Mouse (Mus musculus): Measurements from ENCODE around the gene Vmn1r137.
"Not testable (repeated sequence)": the region's sequence is repeated elsewhere in the genome, so short reads cannot be mapped to it uniquely, and the experiment has no call there.

Gene Vmn1r137

DNA sequence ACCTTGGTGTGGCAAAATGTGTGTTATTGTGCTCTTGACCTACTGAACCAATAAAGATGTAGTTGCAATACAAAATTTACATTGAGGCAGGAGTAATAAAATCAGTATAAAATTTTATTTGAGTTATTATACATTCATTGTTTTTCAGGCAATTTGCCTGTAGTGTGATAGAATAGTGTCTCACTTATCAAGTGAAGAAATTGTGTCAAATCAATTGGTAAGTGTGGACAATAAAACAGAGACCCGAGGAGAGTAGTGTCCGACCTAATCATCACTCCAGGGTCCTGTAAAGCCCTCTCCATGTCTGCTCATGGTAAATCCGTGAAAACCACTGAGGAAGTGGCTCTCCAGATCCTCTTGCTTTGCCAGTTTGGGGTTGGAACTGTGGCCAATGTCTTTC is at the start of gene Vmn1r137:
Vmn1r137 (plus strand) TSS at position 301 of the 400 bp plus-strand sequence.
- not testable (repeated sequence) for DNase-seq (ENCODE audit: low read depth, low spot score)

DNA sequence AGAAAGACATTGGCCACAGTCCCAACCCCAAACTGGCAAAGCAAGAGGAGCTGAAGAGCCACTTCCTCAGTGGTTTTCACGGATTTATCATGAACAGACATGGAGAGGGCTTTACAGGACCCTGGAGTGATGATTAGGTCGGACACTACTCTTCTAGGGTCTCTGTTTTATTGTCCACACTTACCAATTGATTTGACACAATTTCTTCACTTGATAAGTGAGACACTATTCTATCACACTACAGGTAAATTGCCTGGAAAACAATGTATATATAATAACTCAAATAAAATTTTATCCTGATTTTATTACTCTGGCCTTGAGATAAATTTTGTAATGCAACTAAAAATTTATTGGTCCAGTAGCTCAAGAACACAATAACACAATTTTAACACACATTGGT is 34.4 kb downstream of the Vmn1r137 start, which contains the start of gene Vmn1r138:
Vmn1r138 (minus strand) TSS at position 101 of the 400 bp plus-strand sequence.
- not testable (repeated sequence) for DNase-seq (ENCODE audit: low read depth, low spot score)
